Mouse (Mus musculus): ENCODE measurements at regions not wholly inside any gene's neighbourhood (a gene's known extent, or its start where the extent isn't known, plus 50 kb on each side); places are given as distances from the start of the nearest gene placed in this dataset.
A peak's percentile ranks its signal among the peaks of the same experiment; 100 is the strongest.

- Histone ChIP-seq H3K9ac (ENCODE audit: low read length) (no peak overlapping the region), H3K4me3 (ENCODE audit: low read depth, low read length) (no peak overlapping the region), H3K27me3 (ENCODE audit: control insufficient read depth, insufficient read depth, low read length) (peaks cover under 1% of the 10 kb centered on the region), H3K4me2 (ENCODE audit: low read depth, low read length, severe bottlenecking) (no peak overlapping the region), H3K27ac (ENCODE audit: low read depth, low read length) (peak overlapping the region; percentile 27; the same call in 1 of the 2 replicates), H3K4me1 (replicated peaks; ENCODE audit: control insufficient read depth, insufficient read depth, low read length) (no peaks in the 10 kb centered on the region), H3K36me3 (ENCODE audit: control insufficient read depth, insufficient read depth, low read length) (no peaks in the 10 kb centered on the region), H3K9me3 (ENCODE audit: control insufficient read depth, low read length) (no peaks in the 10 kb centered on the region)
- WGBS: 41% methylated on average over 1 of the region's 1 CpGs
- no peak for DNase-seq (ENCODE audit: low spot score)
- ATAC-seq (replicated peaks; ENCODE audit: low FRiP score): peak; percentile 84
These were observed 107.2 kb upstream of the Nhs start for GRCm38 (mm10) chrX:162266769-162267168.

- Histone ChIP-seq H3K9ac (ENCODE audit: low read length) (no peak overlapping the region), H3K9me3 (ENCODE audit: control insufficient read depth, low read length) (no peaks in the 10 kb centered on the region), H3K36me3 (ENCODE audit: control insufficient read depth, insufficient read depth, low read length) (no peaks in the 10 kb centered on the region), H3K4me1 (replicated peaks; ENCODE audit: control insufficient read depth, insufficient read depth, low read length) (no peaks in the 10 kb centered on the region), H3K27ac (ENCODE audit: low read depth, low read length) (no peak overlapping the region), H3K4me3 (ENCODE audit: low read depth, low read length) (no peak overlapping the region), H3K4me2 (ENCODE audit: low read depth, low read length, severe bottlenecking) (no peak overlapping the region), H3K27me3 (ENCODE audit: control insufficient read depth, insufficient read depth, low read length) (peaks cover 9% of the 10 kb centered on the region; the same call in 1 of the 2 replicates)
- DNase-seq (ENCODE audit: low spot score) (no peak), ATAC-seq (replicated peaks; ENCODE audit: low FRiP score) (no peak)
- 86% methylated on average over 3 of the region's 3 CpGs for WGBS
These were observed 97.9 kb upstream of the Nhs start for GRCm38 (mm10) chrX:162257398-162257797.

GRCm38 (mm10) chrX:162255873-162256272 lies 96.3 kb upstream of the Nhs start:
- H3K4me3 ChIP-seq (ENCODE audit: low read depth, low read length): no peak overlapping the region
- peaks cover 9% of the 10 kb centered on the region; the same call in 1 of the 2 replicates for H3K27me3 ChIP-seq (ENCODE audit: control insufficient read depth, insufficient read depth, low read length)

GRCm38 (mm10) chrX:162241291-162241690 lies 81.8 kb upstream of the Nhs start:
- DNase-seq (ENCODE audit: low spot score) (no peak), ATAC-seq (replicated peaks; ENCODE audit: low FRiP score) (no peak)
- no peaks in the 10 kb centered on the region for H3K36me3 ChIP-seq (ENCODE audit: control insufficient read depth, insufficient read depth, low read length)
- 62% methylated on average over 3 of the region's 3 CpGs for WGBS
- H3K4me1 ChIP-seq (replicated peaks; ENCODE audit: control insufficient read depth, insufficient read depth, low read length): no peaks in the 10 kb centered on the region
- peaks cover 6% of the 10 kb centered on the region for H3K27me3 ChIP-seq (ENCODE audit: control insufficient read depth, insufficient read depth, low read length)
- no peak overlapping the region for H3K27ac ChIP-seq (ENCODE audit: low read depth, low read length)
- H3K4me2 ChIP-seq (ENCODE audit: low read depth, low read length, severe bottlenecking): no peak overlapping the region
- H3K4me3 ChIP-seq (ENCODE audit: low read depth, low read length): no peak overlapping the region
- H3K9ac ChIP-seq (ENCODE audit: low read length): no peak overlapping the region
- H3K9me3 ChIP-seq (ENCODE audit: control insufficient read depth, low read length): no peaks in the 10 kb centered on the region

More at GRCm38 (mm10) chrX:162255873-162256272, 96.3 kb upstream of the Nhs start:
- no peak overlapping the region for H3K27ac ChIP-seq (ENCODE audit: low read depth, low read length)
- no peaks in the 10 kb centered on the region for H3K9me3 ChIP-seq (ENCODE audit: control insufficient read depth, low read length)
- no peaks in the 10 kb centered on the region for H3K36me3 ChIP-seq (ENCODE audit: control insufficient read depth, insufficient read depth, low read length)
- ATAC-seq (replicated peaks; ENCODE audit: low FRiP score): no peak
- DNase-seq (ENCODE audit: low spot score): no peak
- no peak overlapping the region for H3K9ac ChIP-seq (ENCODE audit: low read length)
- H3K4me1 ChIP-seq (replicated peaks; ENCODE audit: control insufficient read depth, insufficient read depth, low read length): no peaks in the 10 kb centered on the region
- no peak overlapping the region for H3K4me2 ChIP-seq (ENCODE audit: low read depth, low read length, severe bottlenecking)

- Histone ChIP-seq H3K9ac (ENCODE audit: low read length) (no peak overlapping the region), H3K4me1 (replicated peaks; ENCODE audit: control insufficient read depth, insufficient read depth, low read length) (no peaks in the 10 kb centered on the region), H3K4me3 (ENCODE audit: low read depth, low read length) (no peak overlapping the region), H3K9me3 (ENCODE audit: control insufficient read depth, low read length) (no peaks in the 10 kb centered on the region), H3K36me3 (ENCODE audit: control insufficient read depth, insufficient read depth, low read length) (no peaks in the 10 kb centered on the region), H3K4me2 (ENCODE audit: low read depth, low read length, severe bottlenecking) (no peak overlapping the region), H3K27ac (ENCODE audit: low read depth, low read length) (no peak overlapping the region), H3K27me3 (ENCODE audit: control insufficient read depth, insufficient read depth, low read length) (peaks cover 2% of the 10 kb centered on the region)
- ATAC-seq (replicated peaks; ENCODE audit: low FRiP score) (no peak), DNase-seq (ENCODE audit: low spot score) (no peak)
- 84% methylated on average over 5 of the region's 5 CpGs for WGBS
These were observed 76.0 kb upstream of the Nhs start for GRCm38 (mm10) chrX:162235552-162235951.

- H3K9ac ChIP-seq (ENCODE audit: low read length): no peak overlapping the region
- no peak for ATAC-seq (replicated peaks; ENCODE audit: low FRiP score)
- no peak for DNase-seq (ENCODE audit: low spot score)
- no peaks in the 10 kb centered on the region for H3K9me3 ChIP-seq (ENCODE audit: control insufficient read depth, low read length)
- H3K27me3 ChIP-seq (ENCODE audit: control insufficient read depth, insufficient read depth, low read length): no peaks in the 10 kb centered on the region
- H3K4me2 ChIP-seq (ENCODE audit: low read depth, low read length, severe bottlenecking): no peak overlapping the region
- no peak overlapping the region for H3K4me3 ChIP-seq (ENCODE audit: low read depth, low read length)
- WGBS: 63% methylated on average over 2 of the region's 2 CpGs
- H3K27ac ChIP-seq (ENCODE audit: low read depth, low read length): no peak overlapping the region
- H3K4me1 ChIP-seq (replicated peaks; ENCODE audit: control insufficient read depth, insufficient read depth, low read length): no peaks in the 10 kb centered on the region
- no peaks in the 10 kb centered on the region for H3K36me3 ChIP-seq (ENCODE audit: control insufficient read depth, insufficient read depth, low read length)
These were observed 51.3 kb upstream of the Nhs start for GRCm38 (mm10) chrX:162210848-162211247.
